Mouse (Mus musculus): ENCODE measurements around the gene C1galt1c1. TPM values are rescaled to one million over a fixed set of nuclear protein-coding genes. Genes with fewer than 3 reads are reported as not detected.

The C1galt1c1 gene
- 10 to 100 TPM; 40.5 to 57.4 TPM for total RNA-seq (2023)

GRCm38 (mm10) chrX:38634801-38635637 lies at the start of gene C1galt1c1:
Gene C1galt1c1, minus strand, starts transcription at chrX:38635087.

GRCm38 (mm10) chrX:38600177-38600994 lies 34.5 kb downstream of the C1galt1c1 start, which contains the start of gene Mcts1:
Gene Mcts1, plus strand, starts transcription at chrX:38600578.

Other genes starting within 250 kb of the C1galt1c1 start
- 100 to 1,000 TPM; 217 to 231 TPM for gene Lamp2, start 178.6 kb downstream of the C1galt1c1 start, total RNA-seq (2023)
- gene Cul4b, start 58.9 kb downstream of the C1galt1c1 start, total RNA-seq (2023): 10 to 100 TPM; 24.5 to 30.3 TPM
- gene Mcts1, start 34.5 kb downstream of the C1galt1c1 start, total RNA-seq (2023): 10 to 100 TPM; 36.0 to 46.8 TPM
- gene 6030498E09Rik, start 137.6 kb upstream of the C1galt1c1 start, total RNA-seq (2023): not detected

All from neutrophil, adult 59 days (primary cell).